Comparison of ENCODE assay signal across 1 mouse cellular context in the genomic region with DNA sequence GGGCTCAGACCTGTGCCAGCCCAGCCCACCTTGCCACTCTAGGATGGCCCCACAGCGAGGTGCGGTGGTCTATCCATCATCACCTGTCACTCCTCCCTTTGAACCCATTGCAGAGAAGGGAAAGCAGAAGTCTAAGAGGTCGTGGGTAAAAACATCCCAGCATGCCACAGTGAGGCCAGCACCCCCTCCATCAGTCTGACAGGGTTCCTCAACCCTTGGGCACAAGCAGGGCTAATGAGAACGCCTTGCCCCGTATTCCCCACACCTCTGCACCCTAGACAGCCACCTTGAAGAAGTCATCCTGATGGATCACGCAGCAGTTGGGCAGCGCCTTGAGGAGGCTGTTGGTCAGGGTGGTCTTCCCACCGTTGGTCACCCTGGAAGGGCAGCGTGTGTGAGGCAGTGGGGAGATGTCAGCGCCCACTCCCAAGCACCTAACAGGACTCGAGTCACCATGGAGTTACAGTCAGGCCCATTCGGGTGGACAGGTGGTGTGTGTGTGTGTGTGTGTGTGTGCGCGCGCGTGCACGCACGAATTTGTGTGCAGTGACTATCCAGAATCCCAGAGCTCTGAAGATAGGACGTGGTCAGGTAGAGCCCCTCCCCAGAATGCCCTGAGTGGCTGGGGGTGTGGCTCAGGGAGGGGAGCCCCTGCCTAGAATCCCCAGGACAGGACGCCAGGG.
TF ChIP-seq lines count a peak whose summit lies in the region.

No protein-coding gene starts in this region.

TF ChIP-seq in myocyte, 11 proteins besides CTCF, POLR2A, EP300 and RAD21 (continued from another document):
- no peak for TF ChIP-seq MYOG (IDR thresholded peaks at IDR 0.05; ENCODE audit: control insufficient read depth in 1 of 3, insufficient read depth in 1 of 3, insufficient read length in 2 of 3, low read depth in 2 of 3)
- TF ChIP-seq TCF3 (IDR thresholded peaks at IDR 0.05; ENCODE audit: insufficient read length, low read depth) = no peak
- TF ChIP-seq USF1 (IDR thresholded peaks at IDR 0.05; ENCODE audit: low read depth) = no peak
- no peak for TF ChIP-seq REST (IDR thresholded peaks at IDR 0.05; ENCODE audit: insufficient read depth, insufficient read length)
- no peak for TF ChIP-seq E2F4 (IDR thresholded peaks at IDR 0.05; ENCODE audit: insufficient read depth)
